Mouse (Mus musculus): ENCODE data around the gene Stx1b.

GRCm38 (mm10) chr7:127842001-127842718 lies 17.8 kb upstream of the Stx1b start:
- TF ChIP-seq CTCF (IDR thresholded peaks at IDR 0.05; ENCODE audit: control insufficient read depth, insufficient read depth, insufficient read length) (no peak), USF1 (IDR thresholded peaks at IDR 0.05; ENCODE audit: low read depth) (no peak), CEBPB (IDR thresholded peaks at IDR 0.05; ENCODE audit: low read depth) (no peak), MYOG (IDR thresholded peaks at IDR 0.05; ENCODE audit: control insufficient read depth, extremely low read depth, insufficient read length) (no peak), FOSL1 (IDR thresholded peaks at IDR 0.05; ENCODE audit: insufficient read depth, low read length, poor library complexity, severe bottlenecking) (no peak)

All from C2C12 (cell line).